Mouse (Mus musculus) retina, embryonic 14.5 days (tissue): Measurements from ENCODE around the gene Gm14296.
"Not testable (repeated sequence)": the region's sequence is repeated elsewhere in the genome, so short reads cannot be mapped to it uniquely, and the experiment has no call there.

Experiments
- DNase-seq: peaks from one replicate; pipeline ENCODE4 v3.0.0-alpha.2; 2015; ENCODE audit warnings: low spot score

The Gm14296 gene

GRCm38 (mm10) chr2:176927709-176928108 is at the start of gene Gm14296:
TSS of gene Gm14296 (minus strand) at chr2:176927809.
- not testable (repeated sequence) for DNase-seq

- DNase-seq = not testable (repeated sequence)
These were observed 22.1 kb downstream of the Gm14296 start for GRCm38 (mm10) chr2:176905464-176905863.
